Mouse (Mus musculus) liver, adult 2 months (tissue): ENCODE data around the gene Ror1.

Experiments
- CTCF ChIP-seq: fragments of 200-500 bp; IDR thresholded peaks from 2 replicates; pipeline ENCODE4 v1.5.1; 2011; ENCODE audit warnings: low read depth, low read length, control low read depth
- POLR2A ChIP-seq: fragments of 200-500 bp; IDR thresholded peaks from 2 replicates; pipeline ENCODE4 v1.6.1; 2011; ENCODE audit warnings: low read length, control low read depth; ENCODE audit not compliant: insufficient read depth; ENCODE audit errors: extremely low read depth

DNA sequence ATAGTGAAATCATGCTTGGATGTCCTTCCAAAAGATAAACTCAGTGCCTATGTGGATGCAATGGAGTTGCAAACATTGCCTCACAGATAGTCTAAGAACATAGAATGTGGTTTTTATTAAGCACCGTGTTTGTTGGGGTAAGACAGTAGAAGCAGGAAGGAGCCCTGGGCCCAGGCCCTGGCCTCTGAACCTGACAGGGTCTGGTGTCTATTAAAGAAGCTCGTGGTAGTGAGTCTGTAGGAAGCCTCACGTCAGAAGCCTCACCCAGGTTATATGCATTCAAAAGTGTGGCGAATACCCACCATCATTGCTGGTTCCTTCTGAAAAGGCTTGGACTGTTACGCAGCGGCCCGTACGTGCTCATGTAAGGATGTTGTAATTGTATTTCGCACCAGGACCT, 157.8 kb downstream of the Ror1 start:
- TF ChIP-seq POLR2A: no peak
- no peak for TF ChIP-seq CTCF
